Mouse (Mus musculus) Muller cell, postnatal 12 days (primary cell): ENCODE results near the gene Pstk.
A peak's percentile ranks its signal among the peaks of the same experiment; 100 is the strongest.
"Not testable (repeated sequence)": the region's sequence is repeated elsewhere in the genome, so short reads cannot be mapped to it uniquely, and the experiment has no call there.

ENCODE experiments used
- DNase-seq: peaks from one replicate; pipeline ENCODE4 v3.0.0-alpha.2; 2015; ENCODE audit errors: inconsistent ontology term

Gene Pstk

DNA sequence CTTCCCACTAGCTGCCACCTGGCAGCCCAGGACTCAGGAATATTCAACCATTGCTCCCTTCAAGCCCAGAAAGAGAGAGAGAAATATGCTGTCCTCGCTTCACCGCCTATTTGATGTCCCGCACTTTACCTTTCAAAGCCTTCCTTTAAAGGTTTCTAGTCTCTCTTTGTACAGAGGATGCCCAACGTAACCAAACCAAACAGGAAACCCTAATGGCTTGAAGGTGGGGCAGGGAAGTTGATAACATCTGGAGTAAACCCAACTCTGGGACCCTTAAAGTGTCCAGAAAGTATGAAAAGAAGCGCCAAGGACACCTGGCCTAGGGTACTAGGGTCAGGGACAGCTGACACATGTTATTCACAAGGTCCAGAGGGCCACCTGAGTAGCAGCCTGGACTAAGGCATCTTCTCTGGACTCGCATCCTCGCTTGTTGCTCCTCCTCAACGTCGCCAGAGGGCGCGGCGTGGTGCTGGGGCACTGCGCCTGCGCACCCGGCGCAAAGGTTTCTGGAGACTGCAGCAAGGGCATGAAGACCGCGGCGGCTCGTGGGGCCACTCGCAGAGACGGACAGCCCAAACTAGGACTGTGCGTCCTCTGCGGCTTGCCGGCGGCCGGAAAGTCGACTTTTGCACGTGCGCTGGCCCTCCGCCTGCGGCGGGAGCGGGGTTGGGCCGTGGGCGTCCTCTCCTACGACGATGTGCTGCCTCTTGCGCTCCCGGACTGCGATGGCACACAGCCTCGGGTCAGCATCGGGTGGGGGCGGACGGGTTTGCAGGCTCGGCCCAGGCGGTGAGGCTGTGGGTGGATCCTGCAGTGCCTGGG is at the start of gene Pstk:
Pstk (plus strand) TSS at position 494 of the 822 bp plus-strand sequence.
- peak; percentile 95 for DNase-seq

- no peak for DNase-seq
These were observed 48.7 kb upstream of the Pstk start, which contains the start of gene Cuzd1 for GRCm38 (mm10) chr7:131322192-131322591. Cuzd1 (minus strand) TSS chr7:131322292.

GRCm38 (mm10) chr7:131327054-131327453 is 43.9 kb upstream of the Pstk start:
- DNase-seq = no peak

- DNase-seq = no peak
These were observed 41.5 kb upstream of the Pstk start, which contains the start of gene Fam24b for GRCm38 (mm10) chr7:131329416-131329815. Fam24b (minus strand) TSS chr7:131329516.

DNA sequence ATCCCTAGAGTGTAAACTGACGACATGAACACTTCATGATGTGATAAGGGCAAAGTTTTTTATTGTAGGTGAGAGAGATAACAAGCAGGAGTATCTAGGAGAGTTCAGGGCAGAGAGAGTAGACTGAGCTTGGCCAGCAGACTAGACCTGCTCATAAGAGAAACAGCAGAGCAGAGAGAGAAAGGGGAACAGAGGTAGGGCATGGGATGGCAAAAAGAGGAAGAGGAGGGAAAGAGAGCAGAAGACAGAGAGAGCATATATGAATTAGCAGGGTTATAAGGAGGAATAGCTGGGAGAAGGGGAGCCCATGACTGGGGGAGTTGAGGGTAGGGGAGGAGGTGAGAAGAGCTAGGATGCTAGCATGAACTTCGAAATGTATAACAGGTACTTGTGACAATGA is 39.3 kb upstream of the Pstk start:
- DNase-seq = no peak

GRCm38 (mm10) chr7:131333564-131333963 is 37.4 kb upstream of the Pstk start, which contains the start of gene Fam24a:
Fam24a (plus strand) TSS chr7:131333864.
- DNase-seq = no peak

- no peak for DNase-seq
These were observed 33.4 kb upstream of the Pstk start for GRCm38 (mm10) chr7:131337502-131338068.

DNA sequence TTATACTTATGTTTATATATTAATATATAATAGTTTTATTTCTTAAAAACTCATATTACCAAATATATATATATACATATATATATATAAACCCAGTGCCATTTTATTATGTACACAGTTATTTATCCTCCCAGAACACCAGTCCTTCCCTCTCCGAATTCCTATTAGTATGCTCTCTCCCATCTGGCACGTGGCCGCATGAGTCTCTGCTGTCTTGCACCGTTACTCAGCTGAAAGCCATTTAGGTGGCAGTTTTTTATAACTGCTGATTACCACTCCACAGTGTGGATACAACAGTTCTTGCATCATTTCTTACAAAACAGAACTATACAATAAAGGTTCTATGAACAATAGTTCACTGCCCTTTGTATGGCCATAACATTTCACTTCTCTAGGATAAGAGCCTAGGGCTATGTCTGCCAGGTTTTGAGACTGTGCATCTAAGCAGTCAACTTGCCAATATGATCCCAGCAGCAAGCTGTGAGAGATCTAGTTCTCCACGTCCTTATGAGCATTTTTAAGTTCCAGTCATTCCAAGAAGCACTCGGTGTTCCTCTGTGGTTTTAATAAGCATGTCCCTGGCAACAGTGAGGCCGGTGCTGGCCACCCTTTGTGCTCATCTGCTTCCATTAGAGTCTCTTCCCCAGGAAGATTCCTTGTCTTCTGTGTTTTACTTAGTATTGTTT is 24.9 kb upstream of the Pstk start:
- peak; percentile 24 for DNase-seq

DNA sequence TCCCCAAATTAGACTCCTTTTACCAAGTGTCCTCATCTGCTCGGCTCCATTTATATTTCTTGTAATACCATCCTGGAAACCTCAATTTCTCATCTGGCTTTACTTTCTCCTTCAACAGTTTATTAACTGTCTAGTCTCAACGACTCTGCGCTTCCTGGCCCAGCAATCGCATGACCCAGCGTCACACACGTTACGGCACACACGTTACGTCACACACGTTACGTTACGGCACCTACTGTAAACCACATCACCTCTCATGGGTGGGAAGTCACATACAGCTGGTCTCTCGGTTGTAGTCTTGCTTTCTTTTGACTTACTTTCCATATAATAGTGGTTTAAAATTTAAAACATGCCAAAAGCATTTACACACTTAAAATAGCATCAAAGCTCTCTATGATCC is 14.8 kb upstream of the Pstk start:
- no peak for DNase-seq

DNA sequence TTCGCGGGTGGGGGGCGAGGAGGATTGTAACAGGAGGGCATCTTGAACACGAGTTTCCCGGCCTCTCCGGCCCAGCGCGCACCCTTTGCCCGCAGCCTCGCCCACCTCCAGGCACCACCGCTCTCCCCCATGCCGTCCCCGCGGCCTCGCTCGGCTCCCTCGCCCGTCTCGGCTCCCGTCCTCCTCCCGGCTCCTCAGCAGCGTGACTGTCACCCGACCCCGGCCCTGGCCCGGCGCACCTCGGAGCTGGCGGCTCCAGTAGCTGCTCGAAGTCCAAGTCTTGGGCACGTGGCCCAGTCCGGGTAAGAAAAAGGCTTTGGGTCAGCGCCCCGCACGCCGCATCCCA is 8.7 kb upstream of the Pstk start:
- no peak for DNase-seq

DNA sequence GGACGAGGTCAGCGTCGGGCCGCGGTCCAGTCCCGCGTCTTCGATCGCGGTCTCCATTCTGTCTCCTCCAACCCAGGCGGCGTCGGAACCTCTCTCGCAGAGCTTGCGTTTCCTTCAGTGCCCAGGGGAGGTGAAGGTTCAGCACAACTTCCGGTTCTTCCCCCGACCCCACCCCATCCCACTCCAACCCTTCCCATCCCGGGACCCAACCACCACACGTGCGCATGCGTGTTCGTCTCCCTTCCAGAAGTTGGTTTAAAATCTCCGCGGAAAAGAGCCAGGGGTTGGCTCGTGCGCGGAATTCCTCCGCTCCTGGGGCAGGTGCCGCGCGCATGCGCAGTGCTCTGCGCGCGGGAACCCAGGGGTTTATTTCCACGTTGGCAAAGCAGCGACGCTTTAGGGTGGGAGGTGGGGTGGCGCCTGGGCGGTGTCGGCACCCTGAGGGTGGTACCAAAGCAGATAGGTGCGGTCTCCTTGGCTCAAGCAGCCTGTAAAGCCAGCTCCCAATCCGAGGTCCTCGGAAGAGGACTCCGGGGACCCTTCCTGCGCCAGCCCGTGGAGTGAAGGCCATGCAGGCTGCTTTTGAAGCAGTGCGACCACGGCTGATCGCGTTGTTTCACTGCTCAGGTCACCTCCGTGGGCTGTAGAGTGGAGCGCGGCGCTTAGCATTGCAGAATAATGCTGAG is 8.2 kb upstream of the Pstk start, which contains the start of gene 2310057M21Rik:
2310057M21Rik (minus strand) TSS at position 145 of the 686 bp plus-strand sequence.
- DNase-seq = peak; percentile 99

- no peak for DNase-seq
These were observed 6.8 kb upstream of the Pstk start for GRCm38 (mm10) chr7:131364131-131364530.

DNA sequence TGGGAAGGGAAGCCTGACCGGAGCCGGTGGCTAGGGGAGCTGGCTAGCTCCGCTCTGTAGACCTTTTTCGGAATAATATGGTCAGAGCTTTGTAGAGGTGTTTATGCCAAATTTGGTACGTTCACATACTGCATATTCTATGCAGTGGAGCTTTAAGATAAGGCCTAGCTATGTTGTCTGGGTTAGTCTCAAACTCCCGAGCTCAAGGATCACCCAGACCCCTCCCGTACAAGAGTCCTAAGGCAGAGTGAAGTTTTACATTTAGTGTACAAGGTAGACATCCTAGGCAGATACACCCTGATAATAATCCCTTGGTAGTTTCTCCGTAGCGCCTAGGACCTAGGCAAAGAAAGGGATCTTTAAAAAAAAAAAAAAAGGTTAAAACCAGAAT is 524 bp downstream of the Pstk start:
- no peak for DNase-seq

DNA sequence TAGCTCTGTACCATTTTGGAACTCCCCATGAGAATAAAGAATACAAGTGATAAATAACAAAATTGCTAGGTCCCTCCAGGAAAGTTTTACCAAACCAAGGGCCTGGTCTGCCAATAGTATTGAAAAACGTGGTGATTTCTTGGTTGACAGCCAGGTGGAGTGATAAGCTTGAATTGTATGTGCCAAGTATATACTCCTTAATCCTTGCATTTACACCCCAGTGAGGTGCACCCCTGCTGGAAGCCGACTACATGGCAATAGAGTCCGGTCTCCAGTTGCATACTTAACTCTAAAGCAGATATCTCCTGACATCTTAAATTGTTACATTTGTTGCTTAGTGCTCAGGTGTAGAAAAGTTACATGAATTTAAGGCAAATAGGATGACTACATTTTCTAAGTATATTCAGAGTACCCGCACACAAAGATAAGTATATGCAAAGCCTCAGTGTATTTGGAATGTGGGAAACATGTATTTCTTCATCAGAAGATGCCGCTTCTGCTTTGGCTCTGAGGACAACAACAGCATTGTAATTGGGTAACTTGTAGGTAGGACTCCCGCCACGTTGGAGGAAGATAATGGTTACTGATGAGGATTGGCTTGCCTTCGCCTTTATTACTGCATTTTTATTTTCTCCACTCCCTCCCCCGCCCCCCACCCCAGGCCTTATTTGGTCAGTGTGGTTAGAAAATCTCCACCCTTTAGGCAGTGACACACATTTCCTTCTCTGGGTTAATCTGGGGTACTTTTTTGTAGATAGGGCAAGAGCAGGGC is 1.1 kb downstream of the Pstk start:
- DNase-seq = peak; percentile 6

DNA sequence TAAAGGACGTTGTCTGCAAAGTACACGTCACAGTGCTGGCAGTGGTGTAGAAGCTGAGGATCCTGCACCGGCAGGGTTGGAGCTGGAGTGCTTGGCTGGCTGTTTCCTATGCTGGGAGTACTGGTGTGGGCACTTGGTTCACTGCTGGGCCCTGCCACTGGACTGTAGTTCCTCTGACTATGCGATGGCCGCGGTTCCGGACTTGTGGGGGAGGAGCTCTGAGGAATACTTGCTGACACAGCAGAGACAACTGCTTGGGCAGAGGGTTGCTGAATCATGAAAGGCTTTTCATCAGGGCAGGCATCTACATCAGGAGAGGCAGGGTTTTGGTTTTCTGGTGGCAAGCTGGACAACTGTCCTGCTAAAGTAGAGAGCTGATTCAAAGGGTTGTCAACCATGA is 20.8 kb downstream of the Pstk start:
- not testable (repeated sequence) for DNase-seq

- DNase-seq = peak; percentile 32
These were observed 38.5 kb downstream of the Pstk start for GRCm38 (mm10) chr7:131409321-131409987.

DNA sequence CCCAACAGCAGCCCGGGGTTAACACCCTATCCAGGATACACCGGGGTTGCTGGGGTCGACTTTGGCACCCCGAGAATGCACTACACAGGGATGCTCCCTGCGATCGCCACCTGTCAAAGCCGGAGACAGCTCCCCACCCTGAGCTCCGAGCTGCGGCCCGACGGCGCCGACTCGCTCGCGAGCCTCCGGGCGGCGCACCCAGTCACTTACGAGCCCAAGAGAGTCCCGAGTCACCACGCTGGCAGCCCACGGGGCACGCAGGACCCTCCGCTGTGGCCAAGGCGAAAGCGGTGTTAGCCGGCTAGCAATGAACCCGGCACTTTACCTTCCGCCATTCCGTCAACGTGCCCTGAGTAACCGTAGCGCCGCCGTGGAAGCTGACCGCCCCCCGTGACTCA is 39.0 kb downstream of the Pstk start:
- DNase-seq = no peak

- peak; percentile 99 for DNase-seq
These were observed 39.6 kb downstream of the Pstk start, which contains the start of the genes Ikzf5 and Acadsb for GRCm38 (mm10) chr7:131410416-131411058. Ikzf5 (minus strand) TSS chr7:131410521. Acadsb (plus strand) TSS chr7:131410601.

- peak; percentile 15 for DNase-seq
These were observed 40.4 kb downstream of the Pstk start for GRCm38 (mm10) chr7:131411221-131411940.
